Mouse (Mus musculus) ovary, postnatal 10 days (tissue): ENCODE data around the gene St5.

ENCODE experiments used
- DNase-seq: peaks from one replicate; pipeline ENCODE4 v3.0.0; 2022; ENCODE audit warnings: low spot score

St5 gene

GRCm38 (mm10) chr7:109566841-109567768 is 136.3 kb downstream of the St5 start:
- no peak for DNase-seq

DNA sequence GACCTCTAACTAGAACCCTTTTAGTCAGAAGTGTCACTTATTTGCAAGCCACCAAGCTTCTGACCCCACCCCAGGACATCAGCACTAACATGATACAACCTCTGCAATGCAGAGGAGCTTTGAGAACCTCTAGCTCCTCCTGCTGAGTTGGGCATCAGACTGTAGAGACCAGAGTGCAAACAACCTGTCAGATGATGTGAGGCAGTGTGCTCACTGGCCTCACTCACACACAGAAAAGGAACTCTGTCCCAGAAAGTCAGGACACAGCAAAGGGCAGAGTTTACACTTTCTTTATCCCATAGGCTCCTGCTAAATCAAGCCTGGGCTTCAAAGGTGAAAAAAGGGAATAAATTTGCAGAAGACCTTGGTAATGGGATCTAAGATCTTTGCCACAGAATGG is 137.1 kb downstream of the St5 start:
- DNase-seq, result no peak

GRCm38 (mm10) chr7:109563775-109564362 is 139.5 kb downstream of the St5 start:
- DNase-seq, result no peak

DNA sequence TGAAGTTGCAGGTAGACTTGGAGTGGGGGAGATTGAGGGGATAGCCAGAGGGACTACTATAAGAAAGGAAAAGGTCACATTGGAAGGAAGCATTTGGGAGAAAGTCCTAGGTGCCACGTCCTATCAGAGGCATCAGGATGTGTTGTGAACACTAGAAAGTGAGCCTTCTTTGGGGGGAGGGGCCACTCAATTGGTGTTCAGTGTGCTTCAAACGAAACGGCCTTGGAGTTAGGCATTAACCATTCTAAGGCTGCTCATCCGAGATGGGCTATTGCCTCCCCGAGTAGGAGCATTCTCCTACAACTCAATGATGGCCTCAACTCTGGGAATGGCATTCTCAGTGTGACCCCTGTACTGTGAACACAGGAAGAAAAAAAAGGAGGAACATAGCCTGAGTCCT is 140.7 kb downstream of the St5 start:
- no peak for DNase-seq

- DNase-seq, result no peak
These were observed 141.2 kb downstream of the St5 start for GRCm38 (mm10) chr7:109562154-109562599.

DNA sequence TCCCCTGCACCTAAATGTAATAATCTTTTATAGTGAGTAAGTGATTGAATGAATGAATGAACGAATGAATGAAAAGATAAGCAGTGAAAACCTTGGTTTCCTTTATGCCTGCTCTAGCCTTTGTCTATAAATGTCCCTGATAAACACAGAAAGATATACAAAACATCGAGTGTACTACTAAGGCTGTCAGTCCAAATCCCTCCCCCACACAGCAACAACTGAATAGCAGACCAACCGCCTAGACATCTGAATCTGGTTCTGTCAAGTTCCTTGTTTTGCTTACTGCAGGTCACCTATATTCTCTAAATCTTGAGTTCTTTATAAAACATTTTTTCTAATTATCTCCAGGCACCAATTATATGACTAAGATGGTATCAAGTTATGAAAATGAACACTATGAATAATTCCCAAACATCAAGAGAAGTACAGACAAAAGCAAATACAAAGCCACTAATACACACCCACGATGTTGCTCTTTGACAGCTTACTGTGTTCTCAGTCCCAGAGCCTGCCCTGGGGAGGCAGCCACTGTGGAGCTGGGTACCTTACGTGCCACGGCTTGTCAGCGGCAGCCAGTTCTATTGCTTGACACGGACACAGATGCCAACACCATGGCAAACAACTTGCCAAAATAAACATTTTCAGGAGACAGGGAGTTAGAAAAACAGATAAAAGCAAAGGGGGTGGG is 141.8 kb downstream of the St5 start:
- DNase-seq, result no peak

- no peak for DNase-seq
These were observed 143.9 kb downstream of the St5 start for GRCm38 (mm10) chr7:109559536-109559935.

GRCm38 (mm10) chr7:109546726-109547125 is 156.7 kb downstream of the St5 start:
- DNase-seq, result no peak

- DNase-seq, result no peak
These were observed 157.2 kb downstream of the St5 start for GRCm38 (mm10) chr7:109546186-109546585.

DNA sequence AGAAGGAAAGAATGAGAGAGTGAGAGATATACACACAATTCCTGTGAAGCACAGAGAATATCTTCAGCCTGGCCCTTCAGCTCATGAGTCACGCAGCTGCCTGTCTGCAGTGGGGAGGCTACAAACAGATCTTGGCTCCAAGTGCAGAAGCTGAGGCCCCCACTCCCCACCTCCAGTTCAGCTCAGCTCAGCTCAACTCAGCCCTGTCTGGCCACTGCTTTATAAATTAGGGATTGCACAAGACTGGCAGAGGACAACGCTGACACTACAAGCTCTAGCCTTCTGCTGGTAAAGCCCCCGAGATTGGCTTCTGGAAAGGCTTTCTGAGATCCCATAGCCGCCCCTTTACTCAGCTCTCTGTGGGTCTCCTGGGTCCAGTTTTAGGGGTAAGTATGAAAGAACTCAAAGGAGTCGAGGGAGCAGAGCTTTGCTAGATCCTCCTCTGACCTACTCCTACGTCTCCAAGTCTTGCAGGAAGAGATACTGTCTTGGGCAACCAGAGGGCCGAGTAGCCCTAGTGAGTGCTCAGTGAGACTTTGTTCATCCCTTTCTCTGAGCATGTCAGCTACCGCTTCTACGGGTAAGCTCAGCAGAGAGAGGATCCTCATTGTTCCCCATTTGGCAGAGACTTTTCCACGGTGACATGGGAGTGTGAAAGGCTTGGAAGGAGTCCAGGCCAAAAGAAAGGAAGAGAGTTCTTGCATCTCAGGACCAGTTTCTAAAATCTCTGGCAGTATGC is 158.0 kb downstream of the St5 start:
- DNase-seq, result no peak

DNA sequence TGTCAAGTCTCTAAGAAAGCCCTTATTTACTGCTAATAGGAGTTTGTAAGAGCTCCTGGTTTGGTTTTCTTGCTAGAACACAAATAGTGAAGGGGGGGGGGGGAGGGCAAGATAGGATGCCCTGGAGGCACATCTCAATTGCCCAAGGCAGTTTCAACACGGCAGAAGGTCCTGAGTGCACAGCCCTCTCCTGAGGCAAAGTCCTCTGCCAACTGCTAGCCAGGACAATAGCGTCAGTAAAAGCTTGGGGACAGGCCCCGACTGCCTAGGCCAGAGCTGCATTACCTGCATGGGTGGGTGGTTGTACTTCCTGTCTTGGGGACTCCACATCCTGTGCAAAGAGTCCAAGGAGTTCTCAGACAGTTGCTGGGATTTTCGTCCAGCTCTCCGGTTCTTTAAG is 158.6 kb downstream of the St5 start:
- no peak for DNase-seq

GRCm38 (mm10) chr7:109542364-109542628 is 161.1 kb downstream of the St5 start:
- no peak for DNase-seq

DNA sequence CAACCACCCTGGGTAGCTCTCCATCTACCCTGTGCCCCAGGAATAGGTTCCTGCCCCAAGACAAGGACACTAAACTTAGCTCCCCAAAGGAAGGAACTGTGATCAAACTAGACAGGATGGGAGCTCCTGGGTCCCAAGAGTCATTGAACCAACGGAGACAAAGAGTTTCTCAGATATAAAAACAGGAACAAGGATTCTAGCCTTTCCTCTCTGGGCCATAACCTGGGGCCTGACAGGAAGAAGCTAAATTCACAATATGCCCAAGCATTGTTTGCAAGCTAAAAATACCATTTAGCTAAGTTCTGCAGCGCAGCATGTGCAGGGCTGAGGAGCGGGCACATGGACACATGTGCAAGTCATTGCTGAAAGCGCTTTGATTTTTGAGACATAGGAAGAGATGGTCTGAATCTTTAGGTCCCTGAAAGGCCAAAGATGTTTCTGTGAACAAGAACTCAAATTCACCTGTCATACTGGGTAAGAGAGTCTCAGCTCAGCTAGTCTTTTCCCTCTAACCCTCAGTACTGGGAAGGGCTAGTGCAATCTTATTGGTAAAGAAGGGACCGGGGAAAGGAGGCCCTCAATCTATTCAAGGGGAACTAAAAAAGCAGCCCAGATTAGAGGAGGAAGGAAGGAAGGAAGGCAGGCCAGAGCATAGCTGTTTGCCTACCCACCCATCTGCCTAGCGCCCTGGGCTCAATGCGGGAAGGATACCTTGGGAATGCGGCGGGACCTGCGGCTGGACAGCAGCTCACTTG is 161.6 kb downstream of the St5 start:
- DNase-seq, result no peak

DNA sequence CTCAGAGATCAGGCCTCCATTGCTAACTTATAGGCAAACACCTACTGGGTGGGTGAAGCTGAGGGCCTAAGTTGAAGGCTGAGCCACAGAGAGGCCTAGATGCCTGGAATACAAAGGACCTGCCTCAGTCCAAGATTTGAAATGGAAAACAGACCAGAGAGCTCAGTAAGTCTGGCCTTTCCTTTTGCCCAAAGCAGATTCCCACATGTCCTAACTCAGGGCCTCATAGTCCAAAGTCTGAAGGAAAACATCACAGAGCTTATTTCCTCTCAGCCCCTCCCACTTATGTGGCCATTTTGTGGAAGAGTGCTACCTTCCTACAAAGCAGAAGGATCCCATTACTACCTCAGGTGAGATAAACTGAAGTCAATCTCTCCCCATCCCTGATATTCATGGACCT is 162.5 kb downstream of the St5 start:
- no peak for DNase-seq

DNA sequence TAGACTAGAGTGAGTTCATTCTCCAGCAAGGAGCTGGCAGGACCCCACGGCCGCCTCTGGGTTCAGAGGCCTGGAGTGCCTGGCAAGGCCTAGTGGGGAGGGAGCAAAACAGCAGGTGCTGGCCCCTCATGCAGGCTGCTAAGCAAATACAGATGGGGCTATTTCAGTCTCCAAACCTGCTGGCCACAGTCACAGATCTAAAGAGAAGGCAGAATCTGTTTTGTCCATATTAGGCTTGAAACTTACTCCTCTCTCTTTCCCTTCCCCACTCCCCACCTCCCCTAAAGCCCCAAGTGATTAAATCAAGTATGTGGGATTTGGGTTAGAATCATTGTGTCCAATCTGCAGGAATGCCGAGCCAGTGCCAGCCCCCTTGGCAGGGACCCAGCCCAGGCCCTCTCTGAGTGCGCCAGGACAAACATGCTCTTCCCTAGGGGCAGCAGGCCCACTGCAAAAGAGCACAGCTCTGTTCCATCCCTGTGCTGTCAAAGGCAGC is 166.9 kb downstream of the St5 start:
- DNase-seq, result peak; percentile 43

- DNase-seq, result no peak
These were observed 168.5 kb downstream of the St5 start for GRCm38 (mm10) chr7:109534921-109535320.

DNA sequence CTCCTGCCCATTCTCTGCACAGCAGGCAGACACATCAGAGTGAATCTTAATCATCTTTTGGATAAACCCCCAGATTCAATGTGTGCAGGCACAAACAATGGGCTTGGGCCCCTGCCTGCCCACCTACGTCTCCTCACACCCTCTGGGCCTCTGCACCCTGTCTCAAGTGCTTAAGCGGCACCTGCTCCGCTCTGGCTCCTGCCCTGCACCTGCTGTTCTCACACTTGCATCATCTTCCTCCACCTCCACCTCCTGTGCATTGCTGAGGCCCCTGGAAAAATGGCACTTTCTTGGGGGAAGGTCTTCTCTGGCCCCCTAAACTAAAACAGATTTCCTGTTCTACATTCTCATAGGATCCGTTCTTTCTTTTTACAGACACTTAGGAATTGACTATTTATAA is 169.5 kb downstream of the St5 start:
- DNase-seq, result no peak

- no peak for DNase-seq
These were observed 170.3 kb downstream of the St5 start for GRCm38 (mm10) chr7:109533129-109533528.

DNA sequence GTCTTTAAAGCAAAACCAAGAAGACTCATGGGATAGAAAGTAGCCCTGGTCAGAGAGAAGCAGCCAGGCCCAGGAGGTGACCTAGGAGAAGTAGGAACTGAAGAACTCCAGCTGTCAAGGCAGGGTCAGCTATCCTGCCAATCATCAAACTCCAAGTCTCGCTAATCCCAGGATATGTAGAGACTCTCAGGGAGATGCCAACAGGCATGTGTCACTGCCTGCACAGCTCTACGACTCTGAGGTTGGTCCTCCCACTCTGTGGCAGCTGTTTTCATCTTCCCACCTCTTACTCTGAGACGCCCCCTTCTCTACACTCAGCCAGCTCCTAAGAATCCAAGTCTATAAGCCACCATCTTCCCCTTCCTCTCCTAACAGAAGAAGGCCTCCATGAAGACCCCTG is 170.7 kb downstream of the St5 start:
- DNase-seq, result no peak

- no peak for DNase-seq
These were observed 171.9 kb downstream of the St5 start for GRCm38 (mm10) chr7:109531501-109531900.

- DNase-seq, result no peak
These were observed 173.7 kb downstream of the St5 start for GRCm38 (mm10) chr7:109529741-109530140.

GRCm38 (mm10) chr7:109528356-109528755 is 175.0 kb downstream of the St5 start:
- DNase-seq, result peak; percentile 38
